Mouse (Mus musculus) layer of hippocampus, adult 6 months (tissue): ENCODE results near the gene 1190007I07Rik. TPM values are rescaled to one million over a fixed set of nuclear protein-coding genes. Genes with fewer than 3 reads are reported as not detected.

Experiments used
- long read RNA-seq, 2 experiments: library from polyadenylated mRNA; unstranded; transcript quantifications; one replicate each; pipeline ENCODE4 v2.0.0; 2019 to 2020
- polyA plus RNA-seq: library from polyadenylated mRNA; unstranded; fragments of <200 nt; fragmentation: Nextera tagmentation; gene quantifications from 2 replicates; pipeline ENCODE4 v1.2.3, GENCODE M21; 2021

Gene 1190007I07Rik
- polyA plus RNA-seq: 46.1 and 50.8 TPM in 2 replicates
- long read RNA-seq, experiment 1, transcript 1190007I07Rik-201 (3 exons, 716 nt): major isoform, 16 of 19 reads
- long read RNA-seq, experiment 1, partial matches to known transcripts: 0 of 19 reads
- long read RNA-seq, experiment 1, other reads (novel, unspliced or antisense): 1 of 19 reads
- long read RNA-seq, experiment 2, partial matches to known transcripts: 0 of 4 reads
- long read RNA-seq, experiment 2, other reads (novel, unspliced or antisense): 3 of 4 reads

DNA sequence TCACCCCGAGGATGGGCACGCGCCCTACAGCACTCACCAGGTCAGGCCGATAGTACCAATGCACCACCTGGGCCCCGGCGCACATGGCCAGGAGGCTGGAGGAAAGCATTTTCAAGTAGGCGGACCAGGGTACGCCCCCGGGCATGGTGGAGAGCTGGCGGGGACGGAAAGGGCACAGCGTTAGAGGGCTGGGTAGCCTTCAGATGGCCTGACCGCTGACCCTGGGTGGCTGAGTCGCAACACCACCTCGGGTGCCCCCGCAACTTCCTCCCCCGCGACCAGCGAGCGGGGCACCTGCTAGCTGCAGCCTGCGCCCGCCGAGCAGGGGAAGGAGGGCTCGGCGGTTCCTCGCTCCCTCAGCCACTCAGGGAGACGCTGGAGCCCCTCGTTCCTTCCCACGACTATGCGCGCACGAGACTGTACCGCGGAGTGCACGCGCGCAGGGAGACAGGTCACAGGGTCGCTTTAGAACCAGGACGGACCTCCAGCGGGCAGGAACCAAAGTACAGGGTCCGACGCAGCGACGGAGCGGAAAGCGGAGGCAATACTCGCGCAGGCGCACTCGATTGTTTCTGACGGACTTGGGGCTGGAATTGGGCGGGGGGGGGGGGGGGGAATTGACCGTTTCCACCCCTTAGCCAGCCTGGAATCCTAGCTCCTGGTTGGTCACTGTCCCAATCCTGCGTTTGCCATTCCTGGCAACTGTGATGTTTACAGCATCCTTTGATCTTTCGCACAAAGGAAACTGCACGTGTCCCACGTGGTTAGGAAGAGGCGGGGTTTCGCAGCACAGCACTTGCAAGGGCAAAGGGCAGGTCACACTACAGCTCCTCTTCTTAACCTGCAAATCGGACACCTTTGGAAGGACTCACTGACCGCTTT is at the start of gene 1190007I07Rik:
Gene 1190007I07Rik, minus strand, starts transcription at position 558 of the 882 bp plus-strand sequence.

DNA sequence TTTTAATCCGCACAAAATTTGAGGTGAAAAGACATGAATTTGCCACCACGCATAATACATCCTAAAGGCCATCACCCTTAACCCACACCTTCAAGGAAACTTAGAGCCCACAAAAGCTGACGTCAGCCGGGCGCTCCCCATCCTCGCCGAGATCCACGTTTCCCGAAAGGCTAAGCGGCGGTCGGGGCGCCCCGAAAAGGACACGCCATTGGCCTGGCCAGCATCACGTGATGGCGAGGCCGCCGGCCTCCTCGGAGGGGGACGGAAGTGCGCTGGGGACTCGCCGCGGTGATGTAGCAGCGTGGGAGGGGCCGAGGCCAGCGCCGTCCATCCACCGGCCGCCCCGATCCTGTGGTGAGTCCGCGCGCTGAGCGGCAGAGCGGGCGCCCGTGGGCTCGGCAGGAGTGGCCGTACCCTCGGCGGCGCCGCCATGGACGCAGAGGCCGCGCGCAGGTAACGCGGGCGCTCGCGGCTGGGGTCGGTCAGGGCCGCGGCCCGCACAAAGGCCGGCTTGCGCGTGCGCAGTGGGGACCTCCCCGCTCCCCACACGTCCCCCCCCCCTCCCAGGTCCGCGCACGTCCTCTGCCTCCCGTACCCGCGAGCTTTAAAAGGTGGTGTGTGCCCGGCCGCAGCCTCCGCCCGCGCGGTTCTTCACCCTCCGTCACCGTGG is 6.7 kb upstream of the 1190007I07Rik start, which contains the start of gene Tdg:
Gene Tdg, plus strand, starts transcription at position 243 of the 670 bp plus-strand sequence.

Other genes starting within 250 kb of the 1190007I07Rik start
- gene Gm1553, start 130.6 kb downstream of the 1190007I07Rik start, polyA plus RNA-seq: not detected in 2 replicates
- 27.4 and 28.0 TPM in 2 replicates for gene Tdg, start 6.6 kb upstream of the 1190007I07Rik start, polyA plus RNA-seq
- 11.7 and 13.3 TPM in 2 replicates for gene Glt8d2, start 67.4 kb upstream of the 1190007I07Rik start, polyA plus RNA-seq
- gene Hcfc2, start 72.9 kb upstream of the 1190007I07Rik start, polyA plus RNA-seq: 14.3 and 15.3 TPM in 2 replicates
- 19.3 and 23.1 TPM in 2 replicates for gene Nfyb, start 140.9 kb upstream of the 1190007I07Rik start, polyA plus RNA-seq
- gene Txnrd1, start 210.7 kb upstream of the 1190007I07Rik start, polyA plus RNA-seq: 22.2 and 22.9 TPM in 2 replicates
- not detected in 2 replicates for gene Eid3, start 243.4 kb upstream of the 1190007I07Rik start, polyA plus RNA-seq